Mouse (Mus musculus): ENCODE data around the gene Cd209f. TPM values are rescaled to one million over a fixed set of nuclear protein-coding genes. Genes with fewer than 3 reads are reported as not detected.
A peak's percentile ranks its signal among the peaks of the same experiment; 100 is the strongest.
"Not testable (repeated sequence)": the region's sequence is repeated elsewhere in the genome, so short reads cannot be mapped to it uniquely, and the experiment has no call there.

Gene Cd209f
- 1 to 10 TPM; 1.7 to 3.4 TPM for total RNA-seq (2021)
- long read RNA-seq, experiment 1, partial matches to known transcripts: 0 of 4 reads
- long read RNA-seq, experiment 1, other reads (novel, unspliced or antisense): 2 of 4 reads
- long read RNA-seq, experiment 2, partial matches to known transcripts: 1 of 2 reads
- long read RNA-seq, experiment 2, other reads (novel, unspliced or antisense): 1 of 2 reads

DNA sequence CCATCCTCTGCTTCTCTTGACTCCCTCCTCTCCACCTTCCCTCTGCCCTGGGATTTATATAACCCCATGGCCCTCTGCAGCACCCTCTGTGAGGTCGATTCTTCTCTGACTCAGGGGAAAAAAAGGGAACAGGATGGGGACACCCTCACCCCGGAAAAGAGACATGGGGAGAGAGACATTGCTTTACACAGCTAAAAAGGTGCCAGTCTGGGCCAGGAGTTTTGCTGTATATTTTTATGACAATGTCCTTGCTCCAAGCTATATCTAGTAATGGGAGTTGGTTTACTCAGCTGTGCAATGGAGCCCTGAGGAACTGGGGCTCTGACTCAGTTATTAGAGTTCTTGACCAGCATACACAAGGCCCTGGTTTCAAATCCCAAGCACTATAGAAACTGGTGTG lies at the start of gene Cd209f:
Cd209f (minus strand) TSS at position 101 of the 400 bp plus-strand sequence.
- DNase-seq: not testable (repeated sequence)

GRCm38 (mm10) chr8:4154878-4155277 lies 49.2 kb upstream of the Cd209f start:
- DNase-seq: no peak

DNA sequence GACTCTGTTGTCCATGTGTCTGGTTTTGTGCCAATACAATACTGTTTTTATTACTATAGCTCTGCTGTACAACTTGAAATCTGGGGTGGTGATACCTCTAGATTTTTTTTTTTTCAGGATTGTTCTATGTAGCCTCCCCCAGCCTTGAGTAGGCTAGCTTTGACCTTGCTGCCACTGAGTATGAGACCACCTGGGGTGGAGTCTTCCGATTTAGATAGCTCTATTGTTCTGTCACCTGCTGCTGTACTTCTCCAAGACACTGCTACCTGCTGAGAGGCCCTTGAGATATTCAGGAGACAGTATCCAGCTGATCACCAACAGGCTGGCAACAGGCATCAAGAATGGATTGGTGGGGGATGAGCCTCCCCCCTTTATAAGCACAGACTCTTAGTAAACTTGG lies 41.6 kb upstream of the Cd209f start:
- no peak for DNase-seq

DNA sequence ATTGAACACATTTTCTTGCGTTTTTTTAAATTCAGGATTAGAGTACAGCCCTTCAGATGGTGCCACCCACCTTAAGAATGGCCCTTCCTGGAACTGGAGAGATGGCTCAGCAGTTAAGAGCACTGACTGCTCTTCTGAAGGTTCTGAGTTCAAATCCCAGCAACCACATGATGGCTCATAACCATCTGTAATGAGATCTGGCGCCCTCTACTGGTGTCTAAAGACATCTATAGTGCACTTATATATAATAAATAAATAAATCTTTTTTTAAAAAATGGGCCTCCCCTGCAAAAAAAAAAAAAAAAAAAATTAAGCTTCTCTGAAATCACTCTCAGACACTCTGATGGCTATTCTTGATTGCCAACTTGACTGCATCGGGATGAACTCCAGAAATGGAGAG lies 36.1 kb upstream of the Cd209f start:
- no peak for DNase-seq

- peak; percentile 75 for DNase-seq
These were observed 34.3 kb upstream of the Cd209f start for GRCm38 (mm10) chr8:4139660-4140646.

DNA sequence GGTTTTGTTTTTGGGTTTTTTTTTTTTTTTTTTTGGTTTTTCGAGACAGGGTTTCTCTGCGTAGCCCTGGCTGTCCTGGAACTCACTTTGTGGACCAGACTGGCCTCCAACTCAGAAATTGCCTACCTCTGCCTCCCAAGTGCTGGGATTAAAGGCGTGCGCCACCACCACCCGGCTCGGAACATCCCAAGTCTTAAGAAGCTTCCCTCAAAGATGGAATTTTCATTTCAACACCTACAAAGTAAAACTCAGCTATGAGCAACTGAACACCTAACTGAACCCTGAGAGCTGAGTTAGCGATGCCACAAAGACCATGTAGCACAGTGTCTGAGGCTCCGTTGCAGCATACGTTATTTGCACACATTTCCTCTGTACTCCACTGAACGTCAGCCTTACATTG lies 28.2 kb upstream of the Cd209f start, which contains the start of gene Cd209g:
Cd209g (plus strand) TSS at position 301 of the 400 bp plus-strand sequence.
- no peak for DNase-seq

DNA sequence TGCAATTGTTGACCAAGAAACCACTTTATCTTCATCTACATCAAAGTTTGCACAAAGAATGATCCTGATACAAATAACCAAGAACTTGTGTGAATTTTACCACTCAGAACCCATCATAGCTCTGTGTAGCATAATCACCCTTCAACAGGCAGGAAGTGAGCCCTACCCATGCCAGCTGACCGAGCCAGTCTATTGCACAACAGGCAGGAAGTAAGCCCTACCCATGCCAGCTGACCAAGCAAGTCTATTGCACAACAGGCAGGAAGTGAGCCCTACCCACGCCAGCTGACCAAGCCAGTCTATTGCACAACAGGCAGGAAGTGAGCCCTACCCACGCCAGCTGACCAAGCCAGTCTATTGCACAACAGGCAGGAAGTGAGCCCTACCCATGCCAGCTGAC lies 17.1 kb downstream of the Cd209f start:
- DNase-seq: not testable (repeated sequence)

- not testable (repeated sequence) for DNase-seq
These were observed 18.4 kb downstream of the Cd209f start for GRCm38 (mm10) chr8:4087180-4087722.

Other genes with a start within 250 kb of the Cd209f start
- gene Cd209d, start 227.3 kb downstream of the Cd209f start, total RNA-seq (2021): under 1 TPM in 1 of 2 experiments, not detected in 1; 0.38 TPM
- gene Cd209b, start 179.0 kb downstream of the Cd209f start, total RNA-seq (2021): 1 to 10 TPM in 1 of 2 experiments, under 1 TPM in 1; 0.70 to 1.2 TPM
- gene Cd209c, start 151.1 kb downstream of the Cd209f start, total RNA-seq (2021): under 1 TPM in 1 of 2 experiments, not detected in 1; 0.31 TPM
- under 1 TPM; 0.31 to 0.45 TPM for gene Cd209g, start 28.3 kb upstream of the Cd209f start, total RNA-seq (2021)
- 10 to 100 TPM; 15.5 to 20.5 TPM for gene Evi5l, start 60.7 kb upstream of the Cd209f start, total RNA-seq (2021)
- under 1 TPM; 0.16 to 0.21 TPM for gene Prr36, start 111.6 kb upstream of the Cd209f start, total RNA-seq (2021)
- gene Lrrc8e, start 121.0 kb upstream of the Cd209f start, total RNA-seq (2021): under 1 TPM in 1 of 2 experiments, not detected in 1; 0.29 TPM
- gene Map2k7, start 132.9 kb upstream of the Cd209f start, total RNA-seq (2021): 10 to 100 TPM; 61.4 to 65.5 TPM
- gene Gm49320, start 133.0 kb upstream of the Cd209f start, total RNA-seq (2021): under 1 TPM; 0.14 to 0.31 TPM
- 1 to 10 TPM; 2.8 to 5.1 TPM for gene Tgfbr3l, start 142.4 kb upstream of the Cd209f start, total RNA-seq (2021)
- 10 to 100 TPM; 13.0 to 15.4 TPM for gene Snapc2, start 147.2 kb upstream of the Cd209f start, total RNA-seq (2021)
- gene Ctxn1, start 153.4 kb upstream of the Cd209f start, total RNA-seq (2021): 1 to 10 TPM; 3.8 to 4.5 TPM
- 10 to 100 TPM; 72.4 to 74.5 TPM for gene Timm44, start 170.1 kb upstream of the Cd209f start, total RNA-seq (2021)
- gene Ccl25, start 219.4 kb upstream of the Cd209f start, total RNA-seq (2021): 1 to 10 TPM; 8.0 to 8.3 TPM
- 10 to 100 TPM; 50.1 to 55.0 TPM for gene Elavl1, start 219.6 kb upstream of the Cd209f start, total RNA-seq (2021)

Measured in gastrocnemius, postnatal 10 days (tissue).